Mouse (Mus musculus) midbrain, embryonic 14.5 days (tissue): ENCODE results near the gene Olfr370. TPM values are rescaled to one million over a fixed set of nuclear protein-coding genes. Genes with fewer than 3 reads are reported as not detected.
"Not testable (repeated sequence)": the region's sequence is repeated elsewhere in the genome, so short reads cannot be mapped to it uniquely, and the experiment has no call there.

Experiments used
- ATAC-seq: fragments of 200-750 bp; cut with Nextera tagmentation; 2 replicates; pipeline ENCODE4 v1.8.0; 2017; ENCODE audit warnings: moderate number of reproducible peaks, moderate library complexity; ENCODE audit not compliant: low FRiP score, low TSS enrichment
- DNase-seq: peaks from one replicate; pipeline ENCODE4 v3.0.0-alpha.2; 2015
- H3K27ac ChIP-seq: fragments of 300-500 bp; sonication (generic); replicated peaks from 2 replicates; pipeline ENCODE4 v1.5.1; 2014; ENCODE audit warnings: mild to moderate bottlenecking, low read depth, low read length, moderate library complexity
- H3K27me3 ChIP-seq: fragments of 300-500 bp; sonication (generic); 2 replicates; pipeline ENCODE4 v1.6.1; 2014; ENCODE audit warnings: low read length, control low read depth, mixed read lengths; ENCODE audit not compliant: control insufficient read depth, insufficient read depth
- H3K36me3 ChIP-seq: fragments of 300-500 bp; sonication (generic); 2 replicates; pipeline ENCODE4 v1.6.1; 2014; ENCODE audit warnings: low read length, control low read depth; ENCODE audit not compliant: control insufficient read depth, insufficient read depth
- H3K4me1 ChIP-seq: fragments of 300-500 bp; sonication (generic); 2 replicates; pipeline ENCODE4 v1.6.1; 2014; ENCODE audit warnings: mild to moderate bottlenecking, antibody characterized with exemption, low read length, control low read depth; ENCODE audit not compliant: control insufficient read depth, insufficient read depth
- H3K4me2 ChIP-seq: fragments of 300-500 bp; sonication (generic); 2 replicates; pipeline ENCODE4 v1.6.1; 2014; ENCODE audit warnings: mild to moderate bottlenecking, low read length, moderate library complexity
- H3K4me3 ChIP-seq: fragments of 300-500 bp; sonication (generic); replicated peaks from 2 replicates; pipeline ENCODE4 v1.5.1; 2014; ENCODE audit warnings: low read depth, low read length
- H3K9ac ChIP-seq: fragments of 300-500 bp; sonication (generic); replicated peaks from 2 replicates; pipeline ENCODE4 v1.6.1; 2014; ENCODE audit warnings: mild to moderate bottlenecking, low read length, moderate library complexity
- H3K9me3 ChIP-seq: fragments of 300-500 bp; sonication (generic); 2 replicates; pipeline ENCODE4 v1.6.1; 2016; ENCODE audit warnings: low read length, control low read depth, mixed read lengths; ENCODE audit not compliant: control insufficient read depth
- WGBS: fragments of 180-500 bp; shearing (Covaris S2); extraction: QIAGEN DNeasy Blood & Tissue Kit; methylation state at CpG from one replicate; pipeline ENCODE4 v1.1.7; 2014; 5-methylcytosine and 5-hydroxymethylcytosine counted together
- polyA plus RNA-seq: library from polyadenylated mRNA; unstranded; fragments of >200 nt; fragmentation: Nextera tagmentation; extraction: Ambion mirVana; gene quantifications from 2 replicates; pipeline ENCODE4 v1.2.1, GENCODE M21; 2014

Gene Olfr370
- polyA plus RNA-seq, result not detected in 2 replicates

GRCm38 (mm10) chr8:83535736-83536135, at the start of gene Olfr370:
Olfr370 (plus strand) TSS chr8:83535780.
- H3K4me2 ChIP-seq, result no peak within 1 kb of the TSS
- H3K4me1 ChIP-seq, result no peaks in the 10 kb centered on the region
- H3K36me3 ChIP-seq, result no peaks in the 10 kb centered on the region
- ATAC-seq, result no peak
- H3K9me3 ChIP-seq, result no peaks in the 10 kb centered on the region
- WGBS, result 72% methylated on average over 3 of the region's 3 CpGs
- no peak within 1 kb of the TSS for H3K4me3 ChIP-seq
- no peak within 1 kb of the TSS for H3K9ac ChIP-seq
- no peaks in the 10 kb centered on the region for H3K27me3 ChIP-seq
- no peak for DNase-seq
- H3K27ac ChIP-seq, result no peak within 1 kb of the TSS

- Histone ChIP-seq H3K9me3 (no peaks in the 10 kb centered on the region; the same call in 1 of the 2 replicates), H3K4me1 (no peaks in the 10 kb centered on the region), H3K36me3 (no peaks in the 10 kb centered on the region), H3K27ac (no peak overlapping the region), H3K4me3 (no peak overlapping the region), H3K9ac (no peak overlapping the region), H3K27me3 (no peaks in the 10 kb centered on the region), H3K4me2 (no peak overlapping the region)
- ATAC-seq (no peak), DNase-seq (no peak)
- WGBS, result 92% methylated on average over 3 of the region's 3 CpGs
Measured at GRCm38 (mm10) chr8:83511696-83512095, 23.9 kb upstream of the Olfr370 start.

- Histone ChIP-seq H3K4me2 (no peak overlapping the region), H3K36me3 (no peaks in the 10 kb centered on the region), H3K4me3 (no peak overlapping the region), H3K9me3 (no peaks in the 10 kb centered on the region; the same call in 1 of the 2 replicates), H3K27ac (no peak overlapping the region), H3K4me1 (no peaks in the 10 kb centered on the region), H3K27me3 (no peaks in the 10 kb centered on the region), H3K9ac (no peak overlapping the region)
- ATAC-seq, result no peak
- 84% methylated on average over 3 of the region's 3 CpGs for WGBS
- DNase-seq, result no peak
Measured at GRCm38 (mm10) chr8:83520432-83520831, 15.1 kb upstream of the Olfr370 start.

GRCm38 (mm10) chr8:83520907-83521306, 14.7 kb upstream of the Olfr370 start:
- WGBS, result 77% methylated on average over 3 of the region's 3 CpGs
- not testable (repeated sequence) for H3K9me3 ChIP-seq, H3K4me3 ChIP-seq, H3K9ac ChIP-seq, H3K36me3 ChIP-seq, H3K4me1 ChIP-seq, DNase-seq, ATAC-seq, H3K27me3 ChIP-seq, H3K27ac ChIP-seq, H3K4me2 ChIP-seq

DNA sequence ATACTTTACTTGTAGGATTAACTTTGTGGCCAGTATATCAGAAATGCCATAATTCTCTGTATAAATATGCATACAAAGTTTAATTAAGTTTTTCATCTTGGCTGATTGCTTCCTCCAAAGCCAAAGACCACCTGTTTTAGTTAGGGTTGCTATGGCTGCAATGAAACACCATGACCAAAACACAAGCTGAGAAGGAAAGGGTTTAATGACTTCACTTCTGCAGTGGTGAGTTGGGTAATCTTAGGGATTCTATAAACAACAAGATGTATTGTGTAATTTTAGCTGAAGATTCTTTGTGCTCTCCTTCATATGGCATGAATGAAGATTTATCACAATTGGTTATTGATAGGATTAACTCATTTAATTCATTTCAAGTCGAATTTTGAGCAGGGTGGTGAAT, 14.3 kb upstream of the Olfr370 start:
- WGBS, result 35% methylated on average over 1 of the region's 1 CpGs
- no peak for ATAC-seq
- H3K4me2 ChIP-seq, result no peak overlapping the region
- H3K4me3 ChIP-seq, result no peak overlapping the region
- no peaks in the 10 kb centered on the region for H3K27me3 ChIP-seq
- no peaks in the 10 kb centered on the region for H3K36me3 ChIP-seq
- no peak overlapping the region for H3K9ac ChIP-seq
- no peaks in the 10 kb centered on the region for H3K4me1 ChIP-seq
- no peaks in the 10 kb centered on the region; the same call in 1 of the 2 replicates for H3K9me3 ChIP-seq
- H3K27ac ChIP-seq, result no peak overlapping the region
- no peak for DNase-seq

- DNase-seq, result no peak
- no peak overlapping the region for H3K27ac ChIP-seq
- no peaks in the 10 kb centered on the region for H3K9me3 ChIP-seq
- H3K4me1 ChIP-seq, result no peaks in the 10 kb centered on the region
- no peak overlapping the region for H3K4me3 ChIP-seq
- H3K9ac ChIP-seq, result no peak overlapping the region
- H3K27me3 ChIP-seq, result no peaks in the 10 kb centered on the region
- no peaks in the 10 kb centered on the region for H3K36me3 ChIP-seq
- no peak for ATAC-seq
- 82% methylated on average over 2 of the region's 2 CpGs for WGBS
- H3K4me2 ChIP-seq, result no peak overlapping the region
Measured at GRCm38 (mm10) chr8:83534802-83535201, 778 bp upstream of the Olfr370 start.

DNA sequence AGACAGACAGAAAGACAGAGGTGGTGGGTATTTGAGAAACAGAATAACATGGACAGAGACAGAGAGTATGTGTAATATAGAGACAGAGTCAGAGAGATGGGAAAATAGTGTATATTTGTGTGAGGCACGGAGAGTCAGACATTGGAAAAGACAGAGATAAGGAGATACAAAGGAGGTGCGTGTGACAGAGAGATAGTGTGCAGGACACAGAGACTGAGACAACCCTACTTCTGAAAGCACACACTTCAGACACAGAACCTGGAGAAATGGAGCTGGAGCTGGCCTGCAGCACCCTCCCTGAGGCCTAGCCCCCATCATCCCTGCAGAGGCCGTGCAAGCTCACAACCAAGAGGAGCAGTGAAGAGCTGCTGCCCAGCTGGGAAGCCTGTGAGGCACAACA, 27.1 kb downstream of the Olfr370 start:
- H3K36me3 ChIP-seq, result no peaks in the 10 kb centered on the region
- no peak overlapping the region for H3K4me3 ChIP-seq
- ATAC-seq (no peak), DNase-seq (no peak)
- H3K9ac ChIP-seq, result no peak overlapping the region
- peaks cover 3% of the 10 kb centered on the region for H3K4me1 ChIP-seq
- WGBS, result 87% methylated on average over 3 of the region's 3 CpGs
- H3K4me2 ChIP-seq, result no peak overlapping the region
- H3K9me3 ChIP-seq, result no peaks in the 10 kb centered on the region
- no peaks in the 10 kb centered on the region for H3K27me3 ChIP-seq
- no peak overlapping the region for H3K27ac ChIP-seq

DNA sequence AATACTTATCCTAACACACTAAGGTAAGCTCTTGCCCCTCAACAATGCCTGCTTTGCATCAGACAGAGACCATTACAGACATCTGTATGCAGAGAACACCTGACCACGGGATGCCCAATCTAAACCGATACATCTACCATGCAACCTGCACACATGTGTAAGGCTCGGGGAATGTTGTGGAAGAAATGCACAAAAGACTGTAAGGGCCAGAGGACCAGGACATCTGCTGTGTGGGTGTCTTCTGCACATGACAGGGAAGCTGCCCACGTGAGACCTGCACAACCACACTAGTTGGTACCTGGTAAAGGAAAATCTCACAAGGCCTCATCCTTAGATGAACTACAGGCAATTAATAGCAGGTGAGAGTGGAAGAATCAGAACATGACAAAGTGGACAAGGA, 27.7 kb downstream of the Olfr370 start:
- no peaks in the 10 kb centered on the region for H3K9me3 ChIP-seq
- no peak overlapping the region for H3K4me3 ChIP-seq
- H3K4me2 ChIP-seq, result no peak overlapping the region
- WGBS, result 76% methylated on average over 4 of the region's 4 CpGs
- H3K27ac ChIP-seq, result no peak overlapping the region
- DNase-seq (no peak), ATAC-seq (no peak)
- peaks cover 6% of the 10 kb centered on the region for H3K4me1 ChIP-seq
- H3K36me3 ChIP-seq, result no peaks in the 10 kb centered on the region
- no peak overlapping the region for H3K9ac ChIP-seq
- H3K27me3 ChIP-seq, result no peaks in the 10 kb centered on the region

DNA sequence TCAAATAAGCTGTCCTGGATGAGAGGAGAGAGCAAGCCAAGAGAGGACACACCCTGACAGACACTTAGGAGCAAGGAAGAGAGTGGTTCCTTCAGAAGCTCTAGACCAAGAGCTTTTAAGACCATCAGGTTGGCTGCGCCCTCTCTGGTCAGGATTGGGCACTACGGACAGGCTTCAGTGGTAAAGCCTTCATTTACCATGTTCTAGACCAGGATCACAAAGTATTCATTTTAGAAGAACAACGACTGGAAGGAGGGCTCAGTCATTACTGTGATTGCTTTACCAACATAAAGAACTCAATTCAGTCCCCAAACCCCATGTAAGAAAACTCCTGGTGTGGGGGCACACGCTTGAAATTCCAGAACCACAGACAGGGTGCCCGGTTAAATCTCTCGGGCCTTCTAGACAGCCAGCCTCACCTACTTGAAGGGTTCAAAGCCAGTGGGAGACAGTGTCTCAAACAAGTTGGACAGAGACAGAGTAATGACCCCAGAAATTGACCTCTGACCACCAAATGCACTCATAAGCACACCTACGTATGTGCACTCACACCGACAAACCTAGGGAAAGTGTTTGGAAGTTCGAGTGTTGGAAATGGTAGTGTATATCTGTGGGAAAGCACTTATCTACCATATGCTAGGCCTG, 30.3 kb downstream of the Olfr370 start:
- 77% methylated on average over 9 of the region's 9 CpGs for WGBS
- peaks cover 6% of the 10 kb centered on the region for H3K4me1 ChIP-seq
- peaks cover 13% of the 10 kb centered on the region for H3K36me3 ChIP-seq
- no peak overlapping the region for H3K9ac ChIP-seq
- no peak overlapping the region for H3K27ac ChIP-seq
- no peaks in the 10 kb centered on the region for H3K9me3 ChIP-seq
- peak; percentile 1; the same call in 1 of the 2 replicates for ATAC-seq
- DNase-seq, result peak; percentile 34
- peak overlapping the region; percentile 18; the same call in 1 of the 2 replicates for H3K4me2 ChIP-seq
- H3K27me3 ChIP-seq, result no peaks in the 10 kb centered on the region
- H3K4me3 ChIP-seq, result no peak overlapping the region
